Mouse (Mus musculus) lung, adult 2 months (tissue): ENCODE data around the gene Haus8.
"Not testable (repeated sequence)": the region's sequence is repeated elsewhere in the genome, so short reads cannot be mapped to it uniquely, and the experiment has no call there.

Source experiments
- CTCF ChIP-seq: fragments of 200-500 bp; IDR thresholded peaks from 2 replicates; pipeline ENCODE4 v1.5.1; 2011; ENCODE audit warnings: mild to moderate bottlenecking, low read length, control low read depth; ENCODE audit not compliant: insufficient read depth
- POLR2A ChIP-seq: fragments of 200-500 bp; IDR thresholded peaks from 2 replicates; pipeline ENCODE4 v1.6.1; 2011; ENCODE audit warnings: low read depth, mild to moderate bottlenecking, control low read depth, low read length, borderline replicate concordance; ENCODE audit errors: extremely low read depth

DNA sequence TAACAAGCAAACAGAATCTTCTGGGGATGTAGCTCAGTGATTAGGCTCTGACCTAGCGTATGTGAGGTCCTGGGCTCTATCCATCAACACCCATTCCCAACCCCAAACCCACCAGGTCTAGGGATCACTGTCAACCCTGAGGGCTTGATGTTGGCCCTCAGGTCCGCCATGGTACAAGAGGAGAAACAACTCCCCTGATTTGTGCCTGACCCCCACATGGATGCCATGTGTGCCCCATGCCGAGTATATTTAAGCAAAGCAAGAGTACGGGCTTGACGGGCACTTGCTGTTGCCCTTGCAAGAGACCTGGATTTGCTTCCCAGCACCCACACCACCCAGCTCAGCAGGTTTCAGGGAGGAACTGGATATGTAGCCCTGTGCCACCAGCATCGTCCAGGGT is 4.4 kb downstream of the Haus8 start:
- not testable (repeated sequence) for TF ChIP-seq CTCF, POLR2A
